Mouse (Mus musculus) gonadal fat pad, adult 2 months (tissue): ENCODE measurements around the gene Fgg. TPM values are rescaled to one million over a fixed set of nuclear protein-coding genes. Genes with fewer than 3 reads are reported as not detected.

ENCODE experiments used
- polyA plus RNA-seq: library from polyadenylated mRNA; depleted of rRNA; stranded (reverse); fragments of >200 nt; gene quantifications from 2 replicates; pipeline ENCODE4 v1.2.3, GENCODE M21; 2012; rRNA removed

Fgg gene
- polyA plus RNA-seq, 1 experiment: 1.2 TPM

Other genes starting within 250 kb of the Fgg start
- 0.35 and 0.52 TPM in 2 replicates for gene Rbm46, start 131.2 kb upstream of the Fgg start, polyA plus RNA-seq
- gene Lrat, start 103.8 kb upstream of the Fgg start, polyA plus RNA-seq: 0.35 and 0.76 TPM in 2 replicates
- gene Fga, start 18.4 kb downstream of the Fgg start, polyA plus RNA-seq: 3.2 and 8.3 TPM in 2 replicates
- gene Fgb, start 42.1 kb downstream of the Fgg start, polyA plus RNA-seq: 0.04 and 0.82 TPM in 2 replicates
- gene Plrg1, start 47.8 kb downstream of the Fgg start, polyA plus RNA-seq: 34.1 and 35.5 TPM in 2 replicates
- 0.38 and 0.58 TPM in 2 replicates for gene Dchs2, start 120.2 kb downstream of the Fgg start, polyA plus RNA-seq